Mouse (Mus musculus) cerebellum, adult 2 months (tissue): ENCODE data around the gene Srebf1. TPM values are rescaled to one million over a fixed set of nuclear protein-coding genes. Genes with fewer than 3 reads are reported as not detected.
A peak's percentile ranks its signal among the peaks of the same experiment; 100 is the strongest.

ENCODE experiments used
- DNase-seq, 2 experiments: peaks; one replicate each; pipeline ENCODE4 v3.0.0; 2021
- H3K27ac ChIP-seq: fragments of 200-500 bp; 2 replicates; pipeline ENCODE4 v1.5.1; 2012; ENCODE audit warnings: low read length, control low read depth, inconsistent platforms; ENCODE audit not compliant: insufficient read depth
- H3K27me3 ChIP-seq: fragments of 200-500 bp; 2 replicates; pipeline ENCODE4 v1.6.1; 2012; ENCODE audit warnings: inconsistent platforms, mild to moderate bottlenecking, low read length, moderate library complexity; ENCODE audit not compliant: control insufficient read depth, insufficient read depth
- H3K4me1 ChIP-seq: fragments of 200-500 bp; 2 replicates; pipeline ENCODE4 v1.6.1; 2011; ENCODE audit warnings: low read length; ENCODE audit not compliant: control insufficient read depth, insufficient read depth
- H3K4me3 ChIP-seq: fragments of 200-500 bp; replicated peaks from 2 replicates; pipeline ENCODE3; 2011; ENCODE audit warnings: mild to moderate bottlenecking, low read depth, low read length, control low read depth; ENCODE audit not compliant: insufficient read depth
- CTCF ChIP-seq: fragments of 200-500 bp; IDR thresholded peaks from 2 replicates; pipeline ENCODE4 v1.5.1; 2011; ENCODE audit warnings: low read depth, mild to moderate bottlenecking, control low read depth, low read length, moderate library complexity, borderline replicate concordance; ENCODE audit not compliant: insufficient read depth
- POLR2A ChIP-seq: fragments of 200-500 bp; IDR thresholded peaks from 2 replicates; pipeline ENCODE4 v1.6.1; 2011; ENCODE audit warnings: low read length, control low read depth, borderline replicate concordance; ENCODE audit not compliant: insufficient read depth
- WGBS: fragments of 180-500 bp; shearing (Covaris S2); methylation state at CpG from one replicate; pipeline ENCODE4 v1.1.7; 2018; 5-methylcytosine and 5-hydroxymethylcytosine counted together
- polyA plus RNA-seq: library from polyadenylated mRNA; depleted of rRNA; stranded (reverse); fragments of >200 nt; gene quantifications from 2 replicates; pipeline ENCODE4 v1.2.3, GENCODE M21; 2012; rRNA removed

Srebf1 gene
- polyA plus RNA-seq, 1 experiment = 66.3 TPM

GRCm38 (mm10) chr11:60160454-60161114 lies 61.8 kb downstream of the Srebf1 start:
- no peaks in the 10 kb centered on the region for H3K27me3 ChIP-seq
- 46% methylated on average over 3 of the region's 3 CpGs for WGBS
- TF ChIP-seq POLR2A = no peak
- TF ChIP-seq CTCF = no peak
- no peak overlapping the region for H3K27ac ChIP-seq
- peaks cover 27% of the 10 kb centered on the region for H3K4me1 ChIP-seq
- no peak overlapping the region for H3K4me3 ChIP-seq
- DNase-seq = no peak

GRCm38 (mm10) chr11:60159955-60160354 lies 62.4 kb downstream of the Srebf1 start:
- peaks cover 23% of the 10 kb centered on the region for H3K4me1 ChIP-seq
- H3K27ac ChIP-seq = no peak overlapping the region
- H3K4me3 ChIP-seq = no peak overlapping the region
- H3K27me3 ChIP-seq = no peaks in the 10 kb centered on the region
- no peak for DNase-seq
- TF ChIP-seq CTCF (no peak), POLR2A (no peak)
- WGBS = 90% methylated on average over 5 of the region's 5 CpGs

GRCm38 (mm10) chr11:60158271-60158670 lies 64.1 kb downstream of the Srebf1 start:
- 71% methylated on average over 4 of the region's 4 CpGs for WGBS
- Histone ChIP-seq H3K4me1 (peaks cover 21% of the 10 kb centered on the region), H3K27ac (no peak overlapping the region), H3K27me3 (no peaks in the 10 kb centered on the region), H3K4me3 (no peak overlapping the region)
- no peak for DNase-seq
- TF ChIP-seq CTCF (no peak), POLR2A (no peak)

GRCm38 (mm10) chr11:60155690-60156089 lies 66.7 kb downstream of the Srebf1 start:
- DNase-seq = no peak
- Histone ChIP-seq H3K4me1 (peaks cover 19% of the 10 kb centered on the region), H3K27ac (no peak overlapping the region), H3K27me3 (no peaks in the 10 kb centered on the region), H3K4me3 (no peak overlapping the region)
- no peak for TF ChIP-seq CTCF
- TF ChIP-seq POLR2A = no peak
- 72% methylated on average over 5 of the region's 5 CpGs for WGBS

GRCm38 (mm10) chr11:60153936-60154335 lies 68.4 kb downstream of the Srebf1 start:
- TF ChIP-seq POLR2A (no peak), CTCF (no peak)
- Histone ChIP-seq H3K27ac (no peak overlapping the region), H3K27me3 (no peaks in the 10 kb centered on the region), H3K4me1 (peaks cover 18% of the 10 kb centered on the region), H3K4me3 (no peak overlapping the region)
- no peak for DNase-seq
- WGBS = 62% methylated on average over 3 of the region's 3 CpGs

- peaks cover 23% of the 10 kb centered on the region for H3K4me1 ChIP-seq
- TF ChIP-seq POLR2A (no peak), CTCF (no peak)
- no peak overlapping the region for H3K27ac ChIP-seq
- H3K27me3 ChIP-seq = no peaks in the 10 kb centered on the region
- WGBS = 10% methylated on average over 1 of the region's 1 CpGs
- DNase-seq = no peak
- H3K4me3 ChIP-seq = no peak overlapping the region
Observed at GRCm38 (mm10) chr11:60152339-60152738, 70.0 kb downstream of the Srebf1 start.

GRCm38 (mm10) chr11:60150677-60151076 lies 71.7 kb downstream of the Srebf1 start:
- Histone ChIP-seq H3K4me1 (peaks cover 28% of the 10 kb centered on the region), H3K4me3 (no peak overlapping the region), H3K27me3 (no peaks in the 10 kb centered on the region), H3K27ac (no peak overlapping the region)
- peak in 1 of 2 experiments; percentile 38 for DNase-seq
- 30% methylated on average over 3 of the region's 3 CpGs for WGBS
- TF ChIP-seq CTCF (no peak), POLR2A (no peak)

Other genes starting within 250 kb of the Srebf1 start
- gene Pemt, start 176.1 kb downstream of the Srebf1 start, polyA plus RNA-seq = 6.8 and 7.5 TPM in 2 replicates
- 39.3 and 42.5 TPM in 2 replicates for gene Rai1, start 117.6 kb downstream of the Srebf1 start, polyA plus RNA-seq
- 176 and 180 TPM in 2 replicates for gene Tom1l2, start 130.3 kb upstream of the Srebf1 start, polyA plus RNA-seq
- 7.1 and 8.0 TPM in 2 replicates for gene Drc3, start 130.7 kb upstream of the Srebf1 start, polyA plus RNA-seq
- 39.1 and 41.6 TPM in 2 replicates for gene Gid4, start 194.6 kb upstream of the Srebf1 start, polyA plus RNA-seq
- 31.3 and 33.4 TPM in 2 replicates for gene Atpaf2, start 195.9 kb upstream of the Srebf1 start, polyA plus RNA-seq
- 101 and 110 TPM in 2 replicates for gene Drg2, start 232.0 kb upstream of the Srebf1 start, polyA plus RNA-seq
- gene Myo15, start 246.8 kb upstream of the Srebf1 start, polyA plus RNA-seq = 3.1 and 4.6 TPM in 2 replicates